Mouse (Mus musculus): ENCODE measurements around the gene Antxr1. TPM values are rescaled to one million over a fixed set of nuclear protein-coding genes. Genes with fewer than 3 reads are reported as not detected.
"Not testable (repeated sequence)": the region's sequence is repeated elsewhere in the genome, so short reads cannot be mapped to it uniquely, and the experiment has no call there.

Antxr1 gene
- polyA plus RNA-seq, 1 experiment from 2014 or later, result 0.47 TPM

- Histone ChIP-seq H3K36me3 (replicated peaks; ENCODE audit: insufficient read depth, low read length) (no peaks in the 10 kb centered on the region), H3K9ac (replicated peaks) (no peak overlapping the region), H3K9me3 (ENCODE audit: low read length) (no peaks in the 10 kb centered on the region), H3K27ac (ENCODE audit: low read depth) (no peak overlapping the region), H3K4me3 (ENCODE audit: low read depth, low read length) (no peak overlapping the region), H3K4me2 (ENCODE audit: low read depth, low read length) (no peak overlapping the region), H3K27me3 (ENCODE audit: insufficient read depth, low read length) (no peaks in the 10 kb centered on the region), H3K4me1 (ENCODE audit: insufficient read depth) (peaks cover 3% of the 10 kb centered on the region; the same call in 1 of the 2 replicates)
- WGBS (ENCODE audit: insufficient replicate concordance), result 63% methylated on average over 7 of the region's 7 CpGs
- TF ChIP-seq EP300 (IDR thresholded peaks at IDR 0.05; ENCODE audit: low read depth) (no peak), CTCF (IDR thresholded peaks at IDR 0.05; ENCODE audit: low read depth) (no peak)
- DNase-seq (no peak), ATAC-seq (no peak)
Observed at GRCm38 (mm10) chr6:87099671-87100296, 235.8 kb downstream of the Antxr1 start.

- 46% methylated on average over 3 of the region's 3 CpGs for WGBS (ENCODE audit: insufficient replicate concordance)
- H3K4me1 ChIP-seq (ENCODE audit: insufficient read depth), result peaks cover 3% of the 10 kb centered on the region; the same call in 1 of the 2 replicates
- H3K27me3 ChIP-seq (ENCODE audit: insufficient read depth, low read length), result no peaks in the 10 kb centered on the region
- DNase-seq (no peak), ATAC-seq (no peak)
- no peak overlapping the region for H3K27ac ChIP-seq (ENCODE audit: low read depth)
- H3K9ac ChIP-seq (replicated peaks), result no peak overlapping the region
- no peaks in the 10 kb centered on the region for H3K36me3 ChIP-seq (replicated peaks; ENCODE audit: insufficient read depth, low read length)
- no peak overlapping the region for H3K4me3 ChIP-seq (ENCODE audit: low read depth, low read length)
- H3K9me3 ChIP-seq (ENCODE audit: low read length), result no peaks in the 10 kb centered on the region
- TF ChIP-seq CTCF (IDR thresholded peaks at IDR 0.05; ENCODE audit: low read depth) (no peak), EP300 (IDR thresholded peaks at IDR 0.05; ENCODE audit: low read depth) (no peak)
- H3K4me2 ChIP-seq (ENCODE audit: low read depth, low read length), result no peak overlapping the region
Observed at GRCm38 (mm10) chr6:87099261-87099660, 236.4 kb downstream of the Antxr1 start.

DNA sequence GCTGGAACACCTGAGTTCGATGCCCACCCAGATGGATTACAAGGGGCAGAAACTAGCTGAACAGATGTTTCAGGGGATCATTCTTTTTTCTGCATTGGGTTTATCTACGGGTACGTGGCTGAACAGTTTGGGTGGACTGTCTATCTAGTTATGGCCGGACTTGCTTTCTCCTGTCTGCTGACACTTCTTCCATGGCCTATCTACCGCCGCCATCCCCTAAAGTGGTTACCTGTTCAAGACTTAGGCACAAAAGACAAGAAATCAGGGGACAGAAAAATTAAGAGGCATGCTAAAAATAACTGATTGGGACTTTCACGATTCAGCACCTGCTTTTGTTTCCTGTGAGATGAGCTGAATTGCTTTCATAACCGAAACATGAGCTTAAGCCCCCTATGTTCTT is 242.0 kb downstream of the Antxr1 start:
- H3K9me3 ChIP-seq (ENCODE audit: low read length); H3K4me1 ChIP-seq (ENCODE audit: insufficient read depth); H3K27me3 ChIP-seq (ENCODE audit: insufficient read depth, low read length); DNase-seq; H3K4me2 ChIP-seq (ENCODE audit: low read depth, low read length); H3K27ac ChIP-seq (ENCODE audit: low read depth); H3K9ac ChIP-seq (replicated peaks); H3K4me3 ChIP-seq (ENCODE audit: low read depth, low read length); H3K36me3 ChIP-seq (replicated peaks; ENCODE audit: insufficient read depth, low read length); ATAC-seq: not testable (repeated sequence)
- 77% methylated on average over 8 of the region's 8 CpGs for WGBS (ENCODE audit: insufficient replicate concordance)

- WGBS (ENCODE audit: insufficient replicate concordance), result 54% methylated on average over 5 of the region's 5 CpGs
- H3K9me3 ChIP-seq (ENCODE audit: low read length), result no peaks in the 10 kb centered on the region
- H3K9ac ChIP-seq (replicated peaks), result no peak overlapping the region
- no peaks in the 10 kb centered on the region for H3K4me1 ChIP-seq (ENCODE audit: insufficient read depth)
- peaks cover 18% of the 10 kb centered on the region for H3K36me3 ChIP-seq (replicated peaks; ENCODE audit: insufficient read depth, low read length)
- no peak overlapping the region for H3K27ac ChIP-seq (ENCODE audit: low read depth)
- TF ChIP-seq EP300 (IDR thresholded peaks at IDR 0.05; ENCODE audit: low read depth) (no peak), CTCF (IDR thresholded peaks at IDR 0.05; ENCODE audit: low read depth) (no peak)
- ATAC-seq (no peak), DNase-seq (no peak)
- H3K4me3 ChIP-seq (ENCODE audit: low read depth, low read length), result no peak overlapping the region
- H3K4me2 ChIP-seq (ENCODE audit: low read depth, low read length), result no peak overlapping the region
- no peaks in the 10 kb centered on the region for H3K27me3 ChIP-seq (ENCODE audit: insufficient read depth, low read length)
Observed at GRCm38 (mm10) chr6:87092476-87092875, 243.1 kb downstream of the Antxr1 start.

- Histone ChIP-seq H3K9me3 (ENCODE audit: low read length) (no peaks in the 10 kb centered on the region), H3K9ac (replicated peaks) (no peak overlapping the region), H3K4me2 (ENCODE audit: low read depth, low read length) (no peak overlapping the region), H3K36me3 (replicated peaks; ENCODE audit: insufficient read depth, low read length) (peaks cover 28% of the 10 kb centered on the region), H3K4me3 (ENCODE audit: low read depth, low read length) (no peak overlapping the region), H3K27me3 (ENCODE audit: insufficient read depth, low read length) (no peaks in the 10 kb centered on the region), H3K4me1 (ENCODE audit: insufficient read depth) (no peaks in the 10 kb centered on the region), H3K27ac (ENCODE audit: low read depth) (no peak overlapping the region)
- 82% methylated on average over 3 of the region's 3 CpGs for WGBS (ENCODE audit: insufficient replicate concordance)
- TF ChIP-seq CTCF (IDR thresholded peaks at IDR 0.05; ENCODE audit: low read depth) (no peak), EP300 (IDR thresholded peaks at IDR 0.05; ENCODE audit: low read depth) (no peak)
- no peak for DNase-seq
- ATAC-seq, result no peak
Observed at GRCm38 (mm10) chr6:87090877-87091276, 244.7 kb downstream of the Antxr1 start.

DNA sequence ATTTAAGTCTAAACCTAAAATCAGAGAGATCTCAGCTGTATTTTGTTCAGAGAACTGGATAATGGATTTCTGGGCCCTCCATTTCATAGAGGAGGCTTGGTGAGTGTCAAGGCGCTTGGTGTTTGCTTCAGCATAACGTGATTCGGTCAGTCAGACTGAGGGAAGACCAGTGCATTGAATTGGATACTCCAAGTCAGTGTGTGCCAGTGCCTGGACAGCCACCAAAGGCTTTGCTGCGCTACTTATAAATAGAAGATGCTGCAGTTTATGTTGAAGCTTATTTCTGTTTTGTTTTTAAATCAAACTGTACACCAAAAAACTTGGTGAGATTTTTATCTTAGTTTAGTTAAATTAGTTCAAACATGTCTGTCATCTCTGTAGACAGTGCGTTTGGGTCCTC is 247.3 kb downstream of the Antxr1 start:
- Histone ChIP-seq H3K27ac (ENCODE audit: low read depth) (no peak overlapping the region), H3K9me3 (ENCODE audit: low read length) (no peaks in the 10 kb centered on the region), H3K27me3 (ENCODE audit: insufficient read depth, low read length) (no peaks in the 10 kb centered on the region), H3K36me3 (replicated peaks; ENCODE audit: insufficient read depth, low read length) (peaks cover 42% of the 10 kb centered on the region), H3K4me2 (ENCODE audit: low read depth, low read length) (no peak overlapping the region), H3K4me1 (ENCODE audit: insufficient read depth) (no peaks in the 10 kb centered on the region; the same call in 1 of the 2 replicates), H3K9ac (replicated peaks) (no peak overlapping the region), H3K4me3 (ENCODE audit: low read depth, low read length) (no peak overlapping the region)
- no peak for DNase-seq
- 91% methylated on average over 5 of the region's 5 CpGs for WGBS (ENCODE audit: insufficient replicate concordance)
- TF ChIP-seq CTCF (IDR thresholded peaks at IDR 0.05; ENCODE audit: low read depth), result no peak
- no peak for TF ChIP-seq EP300 (IDR thresholded peaks at IDR 0.05; ENCODE audit: low read depth)
- ATAC-seq, result no peak
